Mouse (Mus musculus): ENCODE measurements around the gene Amotl2.

DNA sequence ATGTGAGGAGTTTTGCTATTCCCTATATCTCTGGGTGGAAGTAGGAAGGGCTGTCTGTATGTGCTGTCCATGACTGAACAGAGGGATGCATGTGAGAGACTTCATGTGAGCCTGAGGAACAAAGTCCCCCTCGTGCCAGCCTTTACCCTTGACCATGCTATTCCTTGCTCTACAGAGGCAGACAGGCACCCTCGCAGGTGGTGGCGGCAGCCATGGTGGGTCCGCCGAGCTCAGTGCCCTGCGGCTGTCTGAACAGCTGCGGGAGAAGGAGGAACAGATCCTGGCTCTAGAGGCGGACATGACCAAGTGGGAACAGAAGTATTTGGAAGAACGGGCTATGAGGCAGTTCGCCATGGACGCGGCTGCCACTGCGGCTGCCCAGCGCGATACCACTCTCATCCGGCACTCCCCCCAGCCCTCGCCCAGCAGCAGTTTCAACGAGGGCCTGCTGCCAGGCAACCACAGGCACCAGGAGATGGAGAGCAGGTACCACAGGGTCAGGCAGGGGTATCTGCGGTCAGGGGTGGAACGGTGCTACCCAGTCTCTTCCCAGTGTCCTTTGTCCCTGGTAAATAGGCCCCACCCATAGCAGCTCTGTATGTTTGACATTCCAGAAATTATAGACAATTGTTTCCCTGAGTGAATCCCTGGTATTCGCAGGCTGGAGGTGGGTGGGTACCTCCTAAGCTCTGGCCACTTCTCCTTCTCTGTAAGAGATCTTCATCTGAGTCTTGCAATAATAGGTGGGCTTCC lies 12.8 kb downstream of the Amotl2 start:
- no peak for TF ChIP-seq FLI1 (IDR thresholded peaks at IDR 0.05; ENCODE audit: low read length)
- TF ChIP-seq GATA1 (IDR thresholded peaks at IDR 0.05; ENCODE audit: borderline replicate concordance, low read length) = no peak

Measured in megakaryocyte, embryonic 14.5 days (primary cell).